ENCODE assay signal across 8 mouse cellular contexts in genomic region chr11:112782357-112783121, GRCm38 (mm10). TPM values are rescaled to one million over a fixed set of nuclear protein-coding genes. Genes with fewer than 3 reads are reported as not detected.
DNase-seq lines count a peak whose midpoint lies in the region; ATAC-seq and TF ChIP-seq lines count a peak whose summit lies in the region.

No protein-coding gene starts in this region.

- intact Hi-C loops in heart, adult 2 months (cut with DNase I), result loop anchor here (2.0 to 5.0 kb wide), 3 partner anchors 70 to 1125 kb away; no protein-coding TSS in a partner anchor
- intact Hi-C loops in heart, postnatal 25 days (cut with DNase I), result loop anchor here (5.0 kb wide), 1 partner anchor 385 kb away; no protein-coding TSS in a partner anchor

- no peak for TF ChIP-seq CTCF in heart, adult 2 months (IDR thresholded peaks at IDR 0.05)

- no peak for TF ChIP-seq POLR2A in heart, adult 2 months (IDR thresholded peaks at IDR 0.05; ENCODE audit: insufficient read depth, low read depth, low read length)

- peak overlapping the region; percentile 43 for H3K9ac ChIP-seq in heart, adult 2 months (ENCODE audit: low read depth, low read length)
- H3K9ac ChIP-seq in forebrain, embryonic 16.5 days (replicated peaks; ENCODE audit: low read depth, low read length), result peak overlapping the region; percentile 56
- peak overlapping the region; percentile 68 for H3K9ac ChIP-seq in intestine, embryonic 16.5 days (ENCODE audit: low read depth, low read length)
- no peak overlapping the region for H3K9ac ChIP-seq in liver, embryonic 15.5 days

- H3K4me2 ChIP-seq in forebrain, embryonic 16.5 days (ENCODE audit: low read length), result peak overlapping the region; percentile 80
- H3K4me2 ChIP-seq in intestine, embryonic 16.5 days (ENCODE audit: low read depth, low read length), result peak overlapping the region; percentile 62
- peak overlapping the region; percentile 59 for H3K4me2 ChIP-seq in liver, embryonic 15.5 days

- peak overlapping the region; percentile 57 for H3K27ac ChIP-seq in heart, adult 2 months
- H3K27ac ChIP-seq in forebrain, embryonic 16.5 days (ENCODE audit: low read length), result peak overlapping the region; percentile 80
- H3K27ac ChIP-seq in intestine, embryonic 16.5 days (ENCODE audit: low read length), result peak overlapping the region; percentile 86
- H3K27ac ChIP-seq in liver, embryonic 15.5 days (replicated peaks), result no peak overlapping the region

- TF ChIP-seq EP300 in heart, adult 2 months (IDR thresholded peaks at IDR 0.05; ENCODE audit: insufficient read depth, low read depth, low read length), result no peak

- H3K9me3 ChIP-seq in forebrain, embryonic 16.5 days (ENCODE audit: control insufficient read depth, low read length), result no peaks in the 10 kb centered on the region
- no peaks in the 10 kb centered on the region for H3K9me3 ChIP-seq in intestine, embryonic 16.5 days (ENCODE audit: control insufficient read depth, low read length)
- H3K9me3 ChIP-seq in liver, embryonic 15.5 days (replicated peaks), result no peaks in the 10 kb centered on the region

- no peaks in the 10 kb centered on the region; the same call in 1 of the 2 replicates for H3K4me1 ChIP-seq in heart, adult 2 months (ENCODE audit: control insufficient read depth, insufficient read depth, low read length)
- peaks cover 34% of the 10 kb centered on the region for H3K4me1 ChIP-seq in forebrain, embryonic 16.5 days (replicated peaks; ENCODE audit: control insufficient read depth, insufficient read depth, low read length)
- peaks cover 17% of the 10 kb centered on the region for H3K4me1 ChIP-seq in intestine, embryonic 16.5 days (ENCODE audit: control insufficient read depth, insufficient read depth, low read length)
- H3K4me1 ChIP-seq in liver, embryonic 15.5 days (replicated peaks), result no peaks in the 10 kb centered on the region; the same call in 1 of the 2 replicates

- H3K79me2 ChIP-seq in heart, adult 2 months (replicated peaks; ENCODE audit: control insufficient read depth, insufficient read depth, low read length), result no peaks in the 10 kb centered on the region

- under 1% methylated on average over 70 of the region's 75 CpGs for WGBS in heart, adult 2 months
- under 1% methylated on average over 75 of the region's 75 CpGs for WGBS in forebrain, embryonic 16.5 days
- WGBS in intestine, embryonic 16.5 days, result under 1% methylated on average over 74 of the region's 75 CpGs
- under 1% methylated on average over 75 of the region's 75 CpGs for WGBS in liver, embryonic 15.5 days (ENCODE audit: insufficient replicate concordance)

- DNase-seq in heart, adult 2 months, result no peak
- no peak for DNase-seq in heart, postnatal 25 days (ENCODE audit: low spot score)
- peak; percentile 74 for DNase-seq in ZHBTc4 (ENCODE audit: low read depth, low spot score)
- peak; percentile 31 for DNase-seq in right cerebral cortex, adult 18-20 months
- DNase-seq in spleen, adult 12 weeks (ENCODE audit: low spot score), result no peak

- H3K36me3 ChIP-seq in heart, adult 2 months (ENCODE audit: control insufficient read depth, insufficient read depth, low read length), result no peaks in the 10 kb centered on the region
- H3K36me3 ChIP-seq in forebrain, embryonic 16.5 days (ENCODE audit: control insufficient read depth, insufficient read depth), result no peaks in the 10 kb centered on the region
- H3K36me3 ChIP-seq in intestine, embryonic 16.5 days (ENCODE audit: control insufficient read depth, insufficient read depth, low read length), result no peaks in the 10 kb centered on the region
- H3K36me3 ChIP-seq in liver, embryonic 15.5 days (replicated peaks), result no peaks in the 10 kb centered on the region

- peaks cover 29% of the 10 kb centered on the region for H3K27me3 ChIP-seq in heart, adult 2 months (ENCODE audit: control insufficient read depth, insufficient read depth, low read length)
- H3K27me3 ChIP-seq in forebrain, embryonic 16.5 days (replicated peaks; ENCODE audit: control insufficient read depth, insufficient read depth, low read length), result no peaks in the 10 kb centered on the region; the same call in 1 of the 2 replicates
- peaks cover 7% of the 10 kb centered on the region; the same call in 1 of the 2 replicates for H3K27me3 ChIP-seq in intestine, embryonic 16.5 days (replicated peaks; ENCODE audit: control insufficient read depth, insufficient read depth, low read length)
- H3K27me3 ChIP-seq in liver, embryonic 15.5 days, result peaks cover 88% of the 10 kb centered on the region

- peak; percentile 39 for ATAC-seq in forebrain, embryonic 16.5 days
- ATAC-seq in intestine, embryonic 16.5 days, result peak; percentile 50
- ATAC-seq in liver, embryonic 15.5 days (ENCODE audit: insufficient read depth), result no peak

- peak overlapping the region; percentile 43 for H3K4me3 ChIP-seq in heart, adult 2 months
- H3K4me3 ChIP-seq in forebrain, embryonic 16.5 days (replicated peaks; ENCODE audit: low read length), result peak overlapping the region; percentile 58
- H3K4me3 ChIP-seq in intestine, embryonic 16.5 days (ENCODE audit: low read length), result peak overlapping the region; percentile 61
- peak overlapping the region; percentile 45 for H3K4me3 ChIP-seq in liver, embryonic 15.5 days (replicated peaks)

RNA-seq across cellular contexts. Expression of gene Sox9, which starts 0.5 kb away (rescaled TPM):
- total RNA-seq in heart, adult 2 months (2021), result 1 to 10 TPM; 1.3 to 1.5 TPM
- 1.9 and 2.7 TPM in 2 replicates for polyA plus RNA-seq in heart, adult 2 months (2012; rRNA removed)
- 1 to 10 TPM; 2.2 to 2.6 TPM for total RNA-seq in heart, postnatal 25 days (2021)
- polyA plus RNA-seq in forebrain, embryonic 16.5 days (2015; fragmentation: Nextera tagmentation; extraction: Ambion mirVana), result 48.4 and 60.3 TPM in 2 replicates
- polyA plus RNA-seq in intestine, embryonic 16.5 days (2015; fragmentation: Nextera tagmentation; extraction: Ambion mirVana), result 25.5 and 26.5 TPM in 2 replicates
- polyA plus RNA-seq in liver, embryonic 15.5 days (2015; fragmentation: Nextera tagmentation; extraction: Ambion mirVana), result 0.84 and 1.2 TPM in 2 replicates

Comparison
In these comparisons a context has a peak if more than half of its experiments do, and no peak if none do; other contexts are left out.
1. DNase-seq: peak in ZHBTc4 (single experiment) and right cerebral cortex, adult 18-20 months (single experiment); none in heart, adult 2 months (0 of 2), heart, postnatal 25 days (single experiment) and spleen, adult 12 weeks (single experiment).
2. Peak in every context shown above with its lines, with median percentiles within 50 percentile points of each other: H3K4me3 ChIP-seq and H3K4me2 ChIP-seq.